Mouse (Mus musculus): ENCODE measurements at regions not wholly inside any gene's neighbourhood (a gene's known extent, or its start where the extent isn't known, plus 50 kb on each side); places are given as distances from the start of the nearest gene placed in this dataset.

GRCm38 (mm10) chr11:22589901-22590300 lies 78.0 kb downstream of the Tmem17 start:
- TF ChIP-seq POLR2A (IDR thresholded peaks at IDR 0.05; ENCODE audit: borderline replicate concordance, extremely low read depth, low read depth, low read length) (no peak), CTCF (IDR thresholded peaks at IDR 0.05; ENCODE audit: insufficient read depth, low read length) (no peak)

All from lung, adult 2 months (tissue).